Mouse (Mus musculus): Measurements from ENCODE around the gene Tm4sf4.

Tm4sf4 gene

GRCm38 (mm10) chr3:57474421-57474820 is 49.3 kb downstream of the Tm4sf4 start:
- DNase-seq (ENCODE audit: low spot score): no peak

GRCm38 (mm10) chr3:57480640-57481039 is 55.5 kb downstream of the Tm4sf4 start:
- no peak for DNase-seq (ENCODE audit: low spot score)

- DNase-seq (ENCODE audit: low spot score): no peak
These were observed 56.9 kb downstream of the Tm4sf4 start for GRCm38 (mm10) chr3:57481981-57482380.

GRCm38 (mm10) chr3:57486068-57486467 is 61.0 kb downstream of the Tm4sf4 start:
- no peak for DNase-seq (ENCODE audit: low spot score)

- no peak for DNase-seq (ENCODE audit: low spot score)
These were observed 62.5 kb downstream of the Tm4sf4 start for GRCm38 (mm10) chr3:57487455-57488153.
